Mouse (Mus musculus) MEL (cell line): ENCODE data around the gene Nav1. TPM values are rescaled to one million over a fixed set of nuclear protein-coding genes. Genes with fewer than 3 reads are reported as not detected.

Experiments
- DNase-seq: peaks from one replicate; pipeline ENCODE4 v3.0.0; 2011; ENCODE audit warnings: low read depth, low spot score
- H3K27ac ChIP-seq: 2 replicates; pipeline ENCODE4 v1.5.1; 2012; ENCODE audit warnings: low read depth, mild to moderate bottlenecking, control low read depth, low read length, moderate library complexity; ENCODE audit not compliant: control insufficient read depth
- H3K27me3 ChIP-seq, 2 experiments: fragments of 150-350 bp in 1 of 2; sonication (generic) in 1 of 2; 2 replicates each; pipeline ENCODE4 v1.6.1; 2012; ENCODE audit warnings: low read length in 2 of 2, mild to moderate bottlenecking in 2 of 2, improper control_type of control experiment in 1 of 2, moderate library complexity in 1 of 2; ENCODE audit not compliant: insufficient read depth in 2 of 2, control insufficient read depth in 1 of 2
- H3K36me3 ChIP-seq, 2 experiments: 2 replicates each; pipeline ENCODE4 v1.6.1; 2012 to 2014; ENCODE audit warnings: low read length in 2 of 2, improper control_type of control experiment in 1 of 2, inconsistent platforms in 1 of 2, mild to moderate bottlenecking in 1 of 2; ENCODE audit not compliant: insufficient read depth in 2 of 2, control insufficient read depth in 1 of 2
- H3K4me1 ChIP-seq, 2 experiments: fragments of 150-350 bp in 1 of 2; sonication (generic) in 1 of 2; 2 replicates each; pipeline ENCODE4 v1.6.1; 2012; ENCODE audit warnings: low read length in 2 of 2, improper control_type of control experiment in 1 of 2, mild to moderate bottlenecking in 1 of 2; ENCODE audit not compliant: insufficient read depth in 2 of 2, control insufficient read depth in 1 of 2
- H3K4me3 ChIP-seq, 2 experiments: fragments of 150-350 bp in 1 of 2; sonication (generic) in 1 of 2; 2 replicates each; pipeline ENCODE4 v1.5.1; 2012; ENCODE audit warnings: low read depth in 2 of 2, low read length in 2 of 2, mild to moderate bottlenecking in 2 of 2, moderate library complexity in 2 of 2, control low read depth in 1 of 2, improper control_type of control experiment in 1 of 2; ENCODE audit not compliant: control insufficient read depth in 1 of 2, insufficient read depth in 1 of 2
- H3K79me2 ChIP-seq: 2 replicates; pipeline ENCODE4 v1.6.1; 2012; ENCODE audit warnings: mild to moderate bottlenecking, low read length, moderate library complexity; ENCODE audit not compliant: control insufficient read depth, poor library complexity, insufficient read depth
- H3K9ac ChIP-seq: 2 replicates; pipeline ENCODE4 v1.6.1; 2012; ENCODE audit warnings: low read depth, mild to moderate bottlenecking, control low read depth, low read length, moderate library complexity; ENCODE audit not compliant: control insufficient read depth, poor library complexity, severe bottlenecking
- H3K9me3 ChIP-seq: fragments of 150-350 bp; sonication (generic); replicated peaks from 2 replicates; pipeline ENCODE4 v1.6.1; 2012; ENCODE audit warnings: mild to moderate bottlenecking, low read length, improper control_type of control experiment, moderate library complexity; ENCODE audit not compliant: insufficient read depth
- E2F4 ChIP-seq: IDR thresholded peaks from 2 replicates; pipeline ENCODE4 v1.6.1; 2011; ENCODE audit warnings: low read depth, low read length, improper control_type of control experiment, borderline replicate concordance
- ELF1 ChIP-seq: IDR thresholded peaks from 2 replicates; pipeline ENCODE4 v1.6.1; 2014; ENCODE audit warnings: low read depth, mild to moderate bottlenecking, inconsistent platforms, low read length, improper control_type of control experiment, moderate library complexity
- EP300 ChIP-seq, 2 experiments: IDR thresholded peaks; 2 replicates each; pipeline ENCODE4 v1.6.1; 2011; ENCODE audit warnings: improper control_type of control experiment in 2 of 2, low read length in 2 of 2, low read depth in 1 of 2, mild to moderate bottlenecking in 1 of 2
- GABPA ChIP-seq: IDR thresholded peaks from 2 replicates; pipeline ENCODE4 v1.6.1; 2012; ENCODE audit warnings: low read depth, mild to moderate bottlenecking, inconsistent platforms, low read length, improper control_type of control experiment, moderate library complexity
- GATA1 ChIP-seq: IDR thresholded peaks from 2 replicates; pipeline ENCODE4 v1.6.1; 2011; ENCODE audit warnings: low read depth, low read length, improper control_type of control experiment
- HCFC1 ChIP-seq: IDR thresholded peaks from 2 replicates; pipeline ENCODE4 v1.6.1; 2012; ENCODE audit warnings: low read depth, mild to moderate bottlenecking, inconsistent platforms, low read length, improper control_type of control experiment, moderate library complexity
- KAT2A ChIP-seq: conservative IDR thresholded peaks from 2 replicates; pipeline ENCODE4 v1.6.1; 2012; ENCODE audit warnings: low read depth, low read length, improper control_type of control experiment, inconsistent platforms
- MAX ChIP-seq: IDR thresholded peaks from 2 replicates; pipeline ENCODE4 v1.6.1; 2011; ENCODE audit warnings: low read length, improper control_type of control experiment
- MAZ ChIP-seq: IDR thresholded peaks from 2 replicates; pipeline ENCODE4 v1.6.1; 2012; ENCODE audit warnings: low read depth, mild to moderate bottlenecking, inconsistent platforms, low read length, improper control_type of control experiment
- MYB ChIP-seq: IDR thresholded peaks from 2 replicates; pipeline ENCODE4 v1.6.1; 2011; ENCODE audit warnings: mild to moderate bottlenecking, low read depth, low read length, improper control_type of control experiment
- MYC ChIP-seq: IDR thresholded peaks from 2 replicates; pipeline ENCODE4 v1.6.1; 2011; ENCODE audit warnings: low read depth, mild to moderate bottlenecking, low read length, improper control_type of control experiment, moderate library complexity
- NELFE ChIP-seq: IDR thresholded peaks from 2 replicates; pipeline ENCODE4 v1.6.1; 2011; ENCODE audit warnings: low read depth, low read length, improper control_type of control experiment
- NRF1 ChIP-seq: IDR thresholded peaks from 2 replicates; pipeline ENCODE4 v1.6.1; 2014; ENCODE audit warnings: low read depth, mild to moderate bottlenecking, inconsistent platforms, low read length, improper control_type of control experiment, moderate library complexity; ENCODE audit not compliant: poor library complexity, insufficient read depth, severe bottlenecking
- POLR2AphosphoS2 ChIP-seq: IDR thresholded peaks from 2 replicates; pipeline ENCODE4 v1.6.1; 2011; ENCODE audit warnings: low read length, improper control_type of control experiment
- POLR2AphosphoS5 ChIP-seq: IDR thresholded peaks from 2 replicates; pipeline ENCODE4 v1.6.1; 2012; ENCODE audit warnings: low read depth, borderline replicate concordance, mild to moderate bottlenecking, inconsistent platforms, low read length, moderate library complexity, mixed read lengths
- RAD21 ChIP-seq: IDR thresholded peaks from 2 replicates; pipeline ENCODE4 v1.6.1; 2011; ENCODE audit warnings: mild to moderate bottlenecking, low read depth, low read length, improper control_type of control experiment
- SMC3 ChIP-seq: IDR thresholded peaks from 2 replicates; pipeline ENCODE4 v1.6.1; 2011; ENCODE audit warnings: low read depth, low read length, improper control_type of control experiment
- TBP ChIP-seq: IDR thresholded peaks from 2 replicates; pipeline ENCODE4 v1.8.0; 2011; ENCODE audit warnings: low read depth, low read length, improper control_type of control experiment
- UBTF ChIP-seq: IDR thresholded peaks from 2 replicates; pipeline ENCODE4 v1.6.1; 2012; ENCODE audit warnings: low read depth, mild to moderate bottlenecking, inconsistent platforms, low read length, improper control_type of control experiment, moderate library complexity, borderline replicate concordance; ENCODE audit not compliant: insufficient read depth
- ZNF384 ChIP-seq: IDR thresholded peaks from 2 replicates; pipeline ENCODE4 v1.6.1; 2012; ENCODE audit warnings: low read depth, mild to moderate bottlenecking, inconsistent platforms, low read length, improper control_type of control experiment
- polyA plus RNA-seq, 2 experiments: library from polyadenylated mRNA; stranded (reverse) in 1 of 2; unstranded in 1 of 2; fragments of >175 nt in 1 of 2; fragments of >200 nt in 1 of 2; gene quantifications; 2 replicates each; pipeline versions ENCODE4 v1.2.1 to v1.2.4; 2012; ENCODE audit warnings: low replicate concordance in 2 of 2, low read depth in 1 of 2; ENCODE audit not compliant: insufficient read length in 2 of 2, insufficient read depth in 1 of 2, missing spikeins in 1 of 2
- total RNA-seq: library from RNA; depleted of rRNA; stranded (reverse); fragments of 300-350 nt; gene quantifications from 2 replicates; pipeline ENCODE4 v1.2.3, GENCODE M21; 2012

Gene Nav1
- total and polyA plus RNA-seq, 3 experiments: 0.89 to 9.6 TPM; not detected in 1

- DNase-seq: no peak
- no peak overlapping the region for H3K4me3 ChIP-seq
- H3K4me1 ChIP-seq: no peaks in the 10 kb centered on the region
- H3K9ac ChIP-seq: no peak overlapping the region
- H3K27ac ChIP-seq: no peak overlapping the region
- TF ChIP-seq NELFE (no peak), ZNF384 (no peak), MAZ (no peak), UBTF (no peak)
- TF ChIP-seq, all 39 proteins: peak for 0
- Histone ChIP-seq H3K79me2 (no peaks in the 10 kb centered on the region), H3K27me3 (no peaks in the 10 kb centered on the region), H3K9me3 (no peaks in the 10 kb centered on the region), H3K36me3 (no peaks in the 10 kb centered on the region)
These were observed 123.1 kb downstream of the Nav1 start for GRCm38 (mm10) chr1:135483971-135484370.

- no peak overlapping the region for H3K27ac ChIP-seq
- no peak overlapping the region for H3K9ac ChIP-seq
- H3K79me2 ChIP-seq: no peaks in the 10 kb centered on the region
These were observed 124.4 kb downstream of the Nav1 start for GRCm38 (mm10) chr1:135482666-135483065.

GRCm38 (mm10) chr1:135481656-135482055 is 125.4 kb downstream of the Nav1 start:
- no peak overlapping the region for H3K27ac ChIP-seq
- H3K79me2 ChIP-seq: no peaks in the 10 kb centered on the region
- DNase-seq: no peak
- no peaks in the 10 kb centered on the region for H3K27me3 ChIP-seq
- H3K36me3 ChIP-seq: no peaks in the 10 kb centered on the region
- H3K9me3 ChIP-seq: no peaks in the 10 kb centered on the region
- no peak overlapping the region for H3K9ac ChIP-seq
- no peak overlapping the region for H3K4me3 ChIP-seq
- TF ChIP-seq GATA1 (no peak), EP300 (IDR thresholded peaks at IDR 0.05; ENCODE audit: low read depth in 1 of 2, low read length in 2 of 2) (no peak), HCFC1 (no peak), POLR2AphosphoS5 (no peak), E2F4 (no peak), RAD21 (no peak), ELF1 (no peak), MYC (no peak), GABPA (no peak), TBP (no peak), SMC3 (no peak), KAT2A (no peak), UBTF (no peak), POLR2AphosphoS2 (no peak), MAX (no peak), MYB (no peak)
- H3K4me1 ChIP-seq: no peaks in the 10 kb centered on the region

More at GRCm38 (mm10) chr1:135482666-135483065, 124.4 kb downstream of the Nav1 start:
- H3K4me3 ChIP-seq: no peak overlapping the region
- no peaks in the 10 kb centered on the region for H3K27me3 ChIP-seq
- no peaks in the 10 kb centered on the region for H3K9me3 ChIP-seq
- H3K4me1 ChIP-seq: no peaks in the 10 kb centered on the region
- no peak for TF ChIP-seq NRF1
- no peaks in the 10 kb centered on the region for H3K36me3 ChIP-seq
- no peak for DNase-seq
